Mouse (Mus musculus) thymus, adult 2 months (tissue): Measurements from ENCODE around the gene Zfp710. TPM values are rescaled to one million over a fixed set of nuclear protein-coding genes. Genes with fewer than 3 reads are reported as not detected.

Experiments used
- DNase-seq: peaks from one replicate; pipeline ENCODE4 v3.0.0; 2021
- H3K27ac ChIP-seq: fragments of 200-500 bp; 2 replicates; pipeline ENCODE4 v1.5.1; 2012; ENCODE audit warnings: low read length, control low read depth; ENCODE audit not compliant: control insufficient read depth, insufficient read depth
- H3K27me3 ChIP-seq: fragments of 200-500 bp; 2 replicates; pipeline ENCODE4 v1.6.1; 2012; ENCODE audit warnings: mild to moderate bottlenecking, low read length, moderate library complexity, mixed read lengths; ENCODE audit not compliant: control insufficient read depth, insufficient read depth
- H3K36me3 ChIP-seq: fragments of 200-500 bp; 2 replicates; pipeline ENCODE4 v1.6.1; 2012; ENCODE audit warnings: mild to moderate bottlenecking, low read length, moderate library complexity; ENCODE audit not compliant: control insufficient read depth, insufficient read depth
- H3K4me1 ChIP-seq: fragments of 200-500 bp; replicated peaks from 2 replicates; pipeline ENCODE4 v1.6.1; 2012; ENCODE audit warnings: low read length; ENCODE audit not compliant: control insufficient read depth, insufficient read depth
- H3K4me3 ChIP-seq: fragments of 200-500 bp; 2 replicates; pipeline ENCODE4 v1.5.1; 2012; ENCODE audit warnings: mild to moderate bottlenecking, low read length, control low read depth, moderate library complexity; ENCODE audit not compliant: control insufficient read depth, insufficient read depth
- CTCF ChIP-seq: fragments of 200-500 bp; IDR thresholded peaks from 2 replicates; pipeline ENCODE4 v1.5.1; 2012; ENCODE audit warnings: mild to moderate bottlenecking, control low read depth, low read length, moderate library complexity, borderline replicate concordance; ENCODE audit not compliant: control insufficient read depth, poor library complexity, insufficient read depth; ENCODE audit errors: extremely low read depth
- POLR2A ChIP-seq: fragments of 200-500 bp; IDR thresholded peaks from 2 replicates; pipeline ENCODE4 v1.6.1; 2012; ENCODE audit warnings: mild to moderate bottlenecking, low read length, control low read depth, moderate library complexity; ENCODE audit not compliant: control insufficient read depth, poor library complexity, insufficient read depth; ENCODE audit errors: extremely low read depth
- WGBS: fragments of 180-500 bp; shearing (Covaris S2); methylation state at CpG from one replicate; pipeline ENCODE4 v1.1.7; 2018; 5-methylcytosine and 5-hydroxymethylcytosine counted together
- polyA plus RNA-seq: library from polyadenylated mRNA; depleted of rRNA; stranded (reverse); fragments of >200 nt; gene quantifications from 2 replicates; pipeline ENCODE4 v1.2.3, GENCODE M21; 2012

Gene Zfp710
- polyA plus RNA-seq, 1 experiment = 62.1 TPM

DNA sequence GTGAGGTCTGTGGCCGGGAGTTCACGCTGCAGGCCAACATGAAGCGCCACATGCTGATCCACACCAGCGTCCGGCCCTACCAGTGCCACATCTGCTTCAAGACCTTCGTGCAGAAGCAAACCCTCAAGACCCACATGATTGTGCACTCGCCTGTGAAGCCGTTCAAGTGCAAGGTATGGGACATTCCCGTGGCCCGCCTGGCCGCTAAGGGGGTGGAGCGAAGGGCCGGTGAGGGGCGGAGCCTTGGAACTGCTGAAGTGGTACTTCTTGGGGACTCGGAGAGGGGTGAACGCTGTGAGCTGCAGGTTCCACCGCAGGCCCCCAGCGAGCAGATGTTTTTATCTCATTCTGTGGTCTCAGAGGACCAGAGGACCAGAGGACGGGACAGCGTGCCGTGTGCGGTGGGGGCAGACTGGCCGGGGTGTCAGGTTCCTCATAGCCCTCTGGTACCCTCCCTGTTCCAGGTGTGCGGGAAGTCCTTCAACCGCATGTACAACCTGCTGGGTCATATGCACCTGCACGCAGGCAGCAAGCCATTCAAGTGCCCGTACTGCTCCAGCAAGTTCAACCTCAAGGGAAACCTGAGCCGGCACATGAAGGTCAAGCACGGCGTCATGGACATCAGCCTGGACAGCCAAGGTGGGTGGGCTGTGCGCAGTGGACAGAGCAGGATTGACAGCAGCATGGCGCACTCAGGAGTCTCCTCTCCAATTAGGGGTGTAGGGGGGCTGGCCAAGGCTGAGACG lies 61.5 kb downstream of the Zfp710 start:
- peaks cover 23% of the 10 kb centered on the region for H3K36me3 ChIP-seq
- H3K27ac ChIP-seq = no peak overlapping the region
- H3K4me3 ChIP-seq = no peak overlapping the region
- no peak for TF ChIP-seq CTCF
- TF ChIP-seq POLR2A = no peak
- no peak for DNase-seq
- peaks cover 30% of the 10 kb centered on the region for H3K4me1 ChIP-seq
- H3K27me3 ChIP-seq = no peaks in the 10 kb centered on the region
- WGBS = 96% methylated on average over 33 of the region's 33 CpGs

DNA sequence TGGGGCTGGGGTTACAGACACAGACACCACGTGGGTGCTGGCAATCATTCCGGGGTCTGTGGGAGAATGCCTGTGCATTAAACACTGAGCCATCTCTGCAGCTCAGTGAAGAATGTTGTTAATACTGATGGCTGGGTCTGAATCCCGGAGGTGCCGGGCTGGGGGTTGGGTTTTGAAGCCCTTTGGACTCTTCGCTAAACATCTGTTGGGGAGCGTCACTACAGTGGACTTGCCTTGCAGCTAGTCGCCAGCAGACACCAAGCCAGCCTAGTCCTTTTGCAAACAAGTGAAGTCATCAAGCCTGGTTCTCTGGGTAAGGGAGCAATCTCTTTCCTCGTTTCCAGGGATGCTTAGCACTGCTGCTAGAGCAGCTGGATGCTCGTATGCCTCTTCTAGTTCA lies 63.6 kb downstream of the Zfp710 start:
- Histone ChIP-seq H3K27me3 (no peaks in the 10 kb centered on the region), H3K4me1 (peaks cover 48% of the 10 kb centered on the region), H3K27ac (no peak overlapping the region), H3K4me3 (no peak overlapping the region), H3K36me3 (peaks cover 12% of the 10 kb centered on the region)
- 97% methylated on average over 9 of the region's 9 CpGs for WGBS
- DNase-seq = no peak
- no peak for TF ChIP-seq POLR2A
- no peak for TF ChIP-seq CTCF

DNA sequence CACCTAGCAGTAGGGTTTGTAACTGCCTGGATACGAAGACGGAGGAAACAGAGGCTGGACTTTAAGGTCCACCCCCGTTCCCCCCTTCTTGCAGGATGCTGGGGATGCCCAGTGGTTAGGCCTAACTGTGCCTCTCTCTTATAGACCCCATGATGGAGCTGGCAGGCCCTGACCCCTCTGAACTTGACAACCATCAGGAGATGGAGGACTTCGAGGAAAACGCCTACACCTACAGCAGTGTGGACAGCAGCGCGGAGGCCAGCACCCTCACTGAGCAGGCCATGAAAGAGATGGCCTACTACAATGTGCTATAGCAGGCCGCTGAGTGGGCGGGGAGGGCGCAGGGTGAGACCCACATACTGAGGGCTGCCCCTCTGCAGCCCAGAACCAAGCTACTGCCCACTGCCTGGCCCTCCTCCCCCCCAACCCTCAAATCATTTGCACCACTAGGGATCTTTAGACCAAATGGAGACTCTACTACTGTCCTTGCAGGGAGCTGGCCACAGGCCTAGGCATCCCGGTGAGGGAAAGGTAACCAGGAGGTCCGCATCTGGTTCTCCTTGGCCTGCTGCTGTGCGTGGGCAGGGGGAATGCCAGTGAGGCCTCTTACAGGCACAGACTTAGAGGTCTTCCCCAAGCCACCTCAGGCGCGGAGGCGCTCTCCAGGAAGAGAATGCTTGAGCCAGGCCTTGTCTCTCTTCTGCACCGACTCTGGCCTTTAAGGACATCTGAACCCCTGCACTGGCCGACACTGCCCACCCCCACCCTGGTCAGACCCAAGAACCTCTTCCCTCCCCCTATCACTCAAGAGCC lies 65.8 kb downstream of the Zfp710 start:
- Histone ChIP-seq H3K27ac (peak overlapping the region; percentile 98), H3K4me3 (no peak overlapping the region), H3K36me3 (peaks cover 14% of the 10 kb centered on the region), H3K27me3 (no peaks in the 10 kb centered on the region), H3K4me1 (peaks cover 34% of the 10 kb centered on the region)
- 90% methylated on average over 18 of the region's 18 CpGs for WGBS
- TF ChIP-seq POLR2A (no peak), CTCF (no peak)
- DNase-seq = no peak

DNA sequence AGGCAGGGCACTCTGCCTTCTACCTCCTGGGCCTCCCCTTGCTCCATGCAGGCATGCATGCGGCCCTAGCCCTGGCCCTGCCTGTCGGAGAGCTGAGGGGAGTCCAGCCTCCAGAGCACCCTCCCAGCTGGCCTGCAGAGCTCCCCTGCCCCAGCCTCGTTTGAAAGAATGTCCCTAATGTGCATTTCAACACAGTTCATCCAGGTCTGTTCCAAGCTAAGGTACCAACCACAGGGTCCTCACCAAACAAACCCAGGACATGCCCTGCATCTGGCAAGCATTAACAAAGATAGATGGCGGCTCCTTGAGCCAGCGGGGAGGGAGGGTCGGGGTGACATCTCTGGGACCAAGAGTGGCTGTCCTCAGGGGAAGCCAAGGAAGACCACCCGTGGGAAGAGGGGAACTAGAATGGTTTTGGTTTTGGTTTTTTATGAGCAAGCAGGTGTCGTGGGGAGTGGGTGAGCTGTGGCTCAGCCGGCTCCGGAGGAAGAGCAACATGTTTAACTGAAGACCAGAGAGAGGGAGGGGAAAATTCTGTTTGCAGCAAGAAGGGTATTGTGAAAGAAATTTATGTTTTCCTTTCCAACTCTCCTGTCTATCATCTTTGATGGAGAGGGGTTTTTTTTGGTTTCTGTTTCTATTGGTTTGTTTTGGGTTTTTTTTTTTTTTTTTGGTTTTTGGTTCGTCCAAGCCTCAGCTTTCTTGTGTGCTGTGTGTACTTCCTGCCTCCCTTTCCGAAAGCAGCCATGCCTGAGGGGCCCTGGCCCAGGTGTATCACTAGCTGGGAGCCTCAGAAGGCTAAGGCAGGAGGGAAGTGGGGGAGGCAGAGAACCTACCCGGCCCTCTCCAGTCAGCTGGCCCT lies 66.6 kb downstream of the Zfp710 start:
- DNase-seq = peak; percentile 79
- peaks cover 33% of the 10 kb centered on the region for H3K4me1 ChIP-seq
- TF ChIP-seq CTCF (0 out of 2 replicates have a peak, but pooled peaks have one; percentile 16), POLR2A (0 out of 2 replicates have a peak, but pooled peaks have one; percentile 26)
- H3K27me3 ChIP-seq = no peaks in the 10 kb centered on the region
- peaks cover 13% of the 10 kb centered on the region for H3K36me3 ChIP-seq
- 12% methylated on average over 13 of the region's 13 CpGs for WGBS
- peak overlapping the region; percentile 29 for H3K4me3 ChIP-seq
- peak overlapping the region; percentile 98 for H3K27ac ChIP-seq

DNA sequence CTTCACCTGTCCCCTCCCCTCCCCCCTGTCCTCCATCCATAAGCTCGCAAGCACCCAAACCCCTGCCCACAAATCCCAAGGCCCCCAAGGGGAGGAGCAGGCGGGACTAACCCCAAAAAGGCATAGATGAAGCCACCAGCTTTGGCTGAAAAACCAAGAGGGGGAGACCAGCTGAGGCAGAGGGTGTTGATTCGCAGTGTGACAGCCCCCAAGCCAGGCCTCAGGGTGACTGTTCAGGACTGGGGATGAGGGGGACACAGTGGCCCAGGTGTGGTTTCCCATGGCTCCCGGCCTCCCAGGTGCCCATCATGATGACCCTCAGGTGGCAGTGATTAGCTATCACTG lies 67.2 kb downstream of the Zfp710 start:
- no peak for TF ChIP-seq CTCF
- TF ChIP-seq POLR2A = no peak
- DNase-seq = no peak
- H3K4me3 ChIP-seq = no peak overlapping the region
- H3K27ac ChIP-seq = peak overlapping the region; percentile 98
- peaks cover 11% of the 10 kb centered on the region for H3K36me3 ChIP-seq
- WGBS = 17% methylated on average over 4 of the region's 4 CpGs
- no peaks in the 10 kb centered on the region for H3K27me3 ChIP-seq
- H3K4me1 ChIP-seq = peaks cover 33% of the 10 kb centered on the region
